Mouse (Mus musculus) liver, adult 2 months (tissue): ENCODE results near the gene Krtap3-3. TPM values are rescaled to one million over a fixed set of nuclear protein-coding genes. Genes with fewer than 3 reads are reported as not detected.

Experiments
- DNase-seq: peaks from one replicate; pipeline ENCODE4 v3.0.0-alpha.2; 2011; ENCODE audit warnings: low read depth, low spot score; ENCODE audit errors: extremely low read depth
- H3K27ac ChIP-seq: fragments of 200-500 bp; replicated peaks from 2 replicates; pipeline ENCODE4 v1.5.1; 2012; ENCODE audit warnings: low read depth, mild to moderate bottlenecking, control low read depth, inconsistent platforms, low read length; ENCODE audit not compliant: insufficient read depth
- H3K27me3 ChIP-seq: fragments of 200-500 bp; 2 replicates; pipeline ENCODE4 v1.6.1; 2012; ENCODE audit warnings: mild to moderate bottlenecking, moderate library complexity, low read length, inconsistent platforms; ENCODE audit not compliant: control insufficient read depth, insufficient read depth
- H3K36me3 ChIP-seq: fragments of 200-500 bp; 2 replicates; pipeline ENCODE4 v1.6.1; 2012; ENCODE audit warnings: low read length, inconsistent platforms; ENCODE audit not compliant: control insufficient read depth, insufficient read depth
- H3K4me1 ChIP-seq: fragments of 200-500 bp; 2 replicates; pipeline ENCODE4 v1.6.1; 2011; ENCODE audit warnings: low read length; ENCODE audit not compliant: control insufficient read depth, insufficient read depth
- H3K4me3 ChIP-seq: fragments of 200-500 bp; 2 replicates; pipeline ENCODE4 v1.5.1; 2011; ENCODE audit warnings: low read depth, mild to moderate bottlenecking, control low read depth, low read length, moderate library complexity; ENCODE audit not compliant: insufficient read depth
- H3K79me2 ChIP-seq: fragments of 200-500 bp; 2 replicates; pipeline ENCODE4 v1.6.1; 2012; ENCODE audit warnings: inconsistent platforms, mild to moderate bottlenecking, low read length, moderate library complexity; ENCODE audit not compliant: control insufficient read depth, insufficient read depth
- H3K9ac ChIP-seq: fragments of 200-500 bp; 2 replicates; pipeline ENCODE4 v1.6.1; 2012; ENCODE audit warnings: low read depth, mild to moderate bottlenecking, control low read depth, inconsistent platforms, low read length
- CTCF ChIP-seq: fragments of 200-500 bp; IDR thresholded peaks from 2 replicates; pipeline ENCODE4 v1.5.1; 2011; ENCODE audit warnings: low read depth, low read length, control low read depth
- POLR2A ChIP-seq: fragments of 200-500 bp; IDR thresholded peaks from 2 replicates; pipeline ENCODE4 v1.6.1; 2011; ENCODE audit warnings: low read length, control low read depth; ENCODE audit not compliant: insufficient read depth; ENCODE audit errors: extremely low read depth
- WGBS: fragments of 180-500 bp; shearing (Covaris S2); methylation state at CpG from one replicate; pipeline ENCODE4 v1.1.7; 2018; 5-methylcytosine and 5-hydroxymethylcytosine counted together
- polyA plus RNA-seq: library from polyadenylated mRNA; depleted of rRNA; stranded (reverse); fragments of >200 nt; gene quantifications from 2 replicates; pipeline ENCODE4 v1.2.3, GENCODE M21; 2012
- total RNA-seq: library from RNA; depleted of rRNA; stranded (reverse); fragments of >200 nt; gene quantifications from 2 replicates; pipeline ENCODE4 v1.2.3, GENCODE M21; 2014

The Krtap3-3 gene
- total and polyA plus RNA-seq, 2 experiments, result not detected

DNA sequence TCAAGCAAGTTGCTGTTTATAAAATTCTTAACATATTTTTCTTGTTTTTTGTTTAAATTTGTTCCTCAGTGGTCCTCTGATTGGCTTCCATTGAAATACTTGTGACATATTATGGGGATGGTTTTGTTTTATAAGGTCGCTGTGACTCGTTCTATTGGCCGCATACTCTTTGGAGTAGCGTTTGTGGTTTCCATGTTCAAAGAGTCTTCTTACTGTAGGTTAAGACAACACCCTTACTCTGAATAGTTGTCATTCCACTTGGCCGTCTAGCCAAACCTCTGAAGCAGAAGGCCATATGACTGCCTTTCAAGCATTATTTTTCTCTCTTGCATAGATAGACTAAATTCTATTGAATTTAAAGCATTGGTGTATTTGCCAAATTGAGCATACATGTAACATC, 30.4 kb upstream of the Krtap3-3 start:
- TF ChIP-seq POLR2A, result no peak
- no peak for TF ChIP-seq CTCF

DNA sequence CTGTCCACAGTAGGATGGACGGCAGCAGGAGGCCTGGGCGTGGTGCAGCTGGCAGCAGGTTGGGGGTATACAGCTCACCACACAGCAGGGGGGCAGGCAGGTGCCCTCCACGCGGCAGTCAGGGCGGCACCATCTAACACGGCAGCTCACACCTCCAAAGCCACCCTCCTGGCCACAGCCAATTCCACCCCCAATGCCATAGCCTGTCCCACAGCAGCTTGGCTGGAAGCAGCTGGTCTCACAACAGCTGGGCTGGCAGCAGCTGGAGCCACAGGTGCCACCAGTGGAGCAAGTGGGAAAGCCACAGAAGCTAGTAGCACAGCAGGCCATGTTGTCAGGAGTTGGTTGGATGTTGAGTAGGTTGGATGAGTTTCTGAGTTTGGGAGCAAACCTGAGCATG, 30.0 kb upstream of the Krtap3-3 start, which contains the start of gene Krtap1-5:
Gene Krtap1-5, minus strand, starts transcription at position 381 of the 400 bp plus-strand sequence.
- 90% methylated on average over 6 of the region's 6 CpGs for WGBS
- Histone ChIP-seq H3K9ac (no peak within 1 kb of the TSS), H3K79me2 (no peaks in the 10 kb centered on the region), H3K27me3 (0 out of 2 replicates have a peak, but pooled peaks cover 2% of the 10 kb centered on the region), H3K27ac (no peak within 1 kb of the TSS), H3K4me1 (no peaks in the 10 kb centered on the region), H3K36me3 (no peaks in the 10 kb centered on the region), H3K4me3 (no peak within 1 kb of the TSS)
- no peak for DNase-seq
- no peak for TF ChIP-seq CTCF
- no peak for TF ChIP-seq POLR2A

More for the DNA sequence above, 30.4 kb upstream of the Krtap3-3 start:
- H3K79me2 ChIP-seq, result no peaks in the 10 kb centered on the region
- 93% methylated on average over 5 of the region's 5 CpGs for WGBS
- no peaks in the 10 kb centered on the region for H3K36me3 ChIP-seq
- no peak overlapping the region for H3K27ac ChIP-seq
- 0 out of 2 replicates have a peak, but pooled peaks cover 2% of the 10 kb centered on the region for H3K27me3 ChIP-seq
- H3K4me1 ChIP-seq, result no peaks in the 10 kb centered on the region
- H3K9ac ChIP-seq, result no peak overlapping the region
- H3K4me3 ChIP-seq, result no peak overlapping the region
- no peak for DNase-seq

DNA sequence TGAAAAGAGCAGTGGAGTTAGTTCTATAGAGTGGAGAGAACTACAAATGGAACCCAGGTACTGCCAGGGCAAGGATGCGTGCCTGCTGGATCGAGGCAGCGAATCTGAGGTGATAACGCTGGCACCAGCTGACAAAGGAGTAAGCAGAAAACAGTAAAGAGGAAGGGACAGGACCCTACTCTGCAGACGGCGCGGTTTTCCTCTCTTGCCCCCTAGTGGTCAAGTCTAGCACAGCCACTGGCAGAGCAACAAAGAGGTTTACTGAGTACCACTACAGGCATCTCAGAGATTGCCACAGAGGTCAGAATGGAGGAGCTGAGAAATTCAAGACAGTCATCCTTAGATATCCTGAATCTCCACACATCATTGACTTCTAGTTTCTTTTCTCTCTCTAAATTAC, 23.4 kb upstream of the Krtap3-3 start:
- no peak overlapping the region for H3K27ac ChIP-seq
- H3K4me3 ChIP-seq, result no peak overlapping the region
- 0% methylated on average over 7 of the region's 7 CpGs for WGBS
- DNase-seq, result peak; percentile 27
- H3K36me3 ChIP-seq, result no peaks in the 10 kb centered on the region
- TF ChIP-seq CTCF (peak; percentile 89), POLR2A (no peak)
- H3K4me1 ChIP-seq, result no peaks in the 10 kb centered on the region
- H3K79me2 ChIP-seq, result no peaks in the 10 kb centered on the region
- peaks cover 4% of the 10 kb centered on the region; the same call in 1 of the 2 replicates for H3K27me3 ChIP-seq
- H3K9ac ChIP-seq, result no peak overlapping the region

DNA sequence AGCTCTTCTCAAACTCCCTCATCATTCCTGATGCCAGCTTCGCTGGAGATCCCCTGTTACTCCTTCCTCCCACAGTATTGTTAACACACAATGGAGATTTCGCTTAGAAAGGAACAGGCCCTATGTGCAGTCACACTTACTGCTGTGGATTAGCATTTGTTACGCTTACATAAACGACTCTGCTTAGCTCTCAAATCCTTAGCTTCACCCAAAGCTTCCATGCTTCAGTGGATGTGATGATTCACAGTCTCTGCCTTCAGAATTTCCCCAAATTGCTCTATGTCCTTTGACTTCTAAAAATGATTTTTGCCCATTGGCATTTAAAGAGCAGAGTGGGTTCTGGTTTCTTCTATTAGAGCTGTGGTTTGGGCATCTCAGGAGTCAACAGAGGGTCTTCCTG, 22.5 kb upstream of the Krtap3-3 start:
- WGBS, result 69% methylated on average over 4 of the region's 4 CpGs

DNA sequence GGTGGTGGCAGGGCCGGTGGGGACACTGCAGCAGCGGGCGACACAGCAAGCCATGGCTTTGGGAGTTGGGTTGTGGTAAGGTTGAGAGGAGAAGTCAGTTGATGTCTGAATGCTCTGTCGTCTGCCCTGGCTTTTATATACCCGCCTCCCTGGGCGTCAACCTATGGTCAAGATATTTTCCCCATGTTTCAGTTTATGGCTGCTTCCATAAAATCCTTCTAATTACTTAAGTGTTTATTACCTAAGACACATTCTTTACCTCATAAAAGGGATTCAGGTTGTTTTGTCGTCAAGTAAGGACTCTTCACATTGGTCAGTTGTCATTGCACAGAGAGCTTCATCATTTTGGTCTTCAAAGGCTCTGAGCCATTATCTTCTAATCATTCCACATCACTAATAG, 15.9 kb upstream of the Krtap3-3 start, which contains the start of gene Krtap3-1:
Gene Krtap3-1, minus strand, starts transcription at position 101 of the 400 bp plus-strand sequence.
- Histone ChIP-seq H3K27ac (no peak within 1 kb of the TSS), H3K9ac (no peak within 1 kb of the TSS), H3K4me1 (no peaks in the 10 kb centered on the region), H3K36me3 (no peaks in the 10 kb centered on the region), H3K79me2 (no peaks in the 10 kb centered on the region), H3K27me3 (peaks cover 4% of the 10 kb centered on the region; the same call in 1 of the 2 replicates), H3K4me3 (no peak within 1 kb of the TSS)
- WGBS, result 97% methylated on average over 7 of the region's 7 CpGs
- no peak for TF ChIP-seq CTCF
- no peak for TF ChIP-seq POLR2A
- DNase-seq, result no peak

More for the DNA sequence above, 22.5 kb upstream of the Krtap3-3 start:
- no peak overlapping the region for H3K4me3 ChIP-seq
- peaks cover 4% of the 10 kb centered on the region; the same call in 1 of the 2 replicates for H3K27me3 ChIP-seq
- no peaks in the 10 kb centered on the region for H3K79me2 ChIP-seq
- no peak for DNase-seq
- no peaks in the 10 kb centered on the region for H3K36me3 ChIP-seq
- H3K9ac ChIP-seq, result no peak overlapping the region
- no peaks in the 10 kb centered on the region for H3K4me1 ChIP-seq
- TF ChIP-seq CTCF (no peak), POLR2A (no peak)
- H3K27ac ChIP-seq, result no peak overlapping the region

DNA sequence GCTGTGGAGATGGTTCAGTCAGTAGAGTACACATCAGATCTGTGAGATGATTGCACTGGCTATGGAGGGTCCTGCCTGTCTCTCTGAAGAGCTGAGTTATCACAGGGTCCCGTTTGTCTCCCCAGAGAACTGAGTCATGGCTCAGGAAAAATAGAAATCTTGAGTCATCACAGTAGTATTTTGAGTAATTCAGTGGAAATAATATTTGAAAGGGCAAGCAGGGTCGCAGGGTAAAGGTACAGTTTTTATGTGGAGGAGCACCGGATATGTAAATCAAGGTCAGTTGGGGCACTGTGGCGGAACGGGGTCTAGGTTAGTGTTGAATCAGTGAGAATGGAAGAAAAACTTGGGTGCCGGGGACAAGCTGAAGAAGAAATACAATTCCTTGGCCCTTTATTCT, 11.9 kb upstream of the Krtap3-3 start:
- no peak for DNase-seq
- Histone ChIP-seq H3K4me3 (no peak overlapping the region), H3K27ac (no peak overlapping the region), H3K36me3 (no peaks in the 10 kb centered on the region), H3K79me2 (no peaks in the 10 kb centered on the region), H3K27me3 (peaks cover 6% of the 10 kb centered on the region; the same call in 1 of the 2 replicates), H3K9ac (no peak overlapping the region), H3K4me1 (no peaks in the 10 kb centered on the region)
- TF ChIP-seq POLR2A (no peak), CTCF (no peak)
- WGBS, result 80% methylated on average over 6 of the region's 6 CpGs
